Mouse (Mus musculus): Measurements from ENCODE around the gene Susd1.
A peak's percentile ranks its signal among the peaks of the same experiment; 100 is the strongest.

Gene Susd1

DNA sequence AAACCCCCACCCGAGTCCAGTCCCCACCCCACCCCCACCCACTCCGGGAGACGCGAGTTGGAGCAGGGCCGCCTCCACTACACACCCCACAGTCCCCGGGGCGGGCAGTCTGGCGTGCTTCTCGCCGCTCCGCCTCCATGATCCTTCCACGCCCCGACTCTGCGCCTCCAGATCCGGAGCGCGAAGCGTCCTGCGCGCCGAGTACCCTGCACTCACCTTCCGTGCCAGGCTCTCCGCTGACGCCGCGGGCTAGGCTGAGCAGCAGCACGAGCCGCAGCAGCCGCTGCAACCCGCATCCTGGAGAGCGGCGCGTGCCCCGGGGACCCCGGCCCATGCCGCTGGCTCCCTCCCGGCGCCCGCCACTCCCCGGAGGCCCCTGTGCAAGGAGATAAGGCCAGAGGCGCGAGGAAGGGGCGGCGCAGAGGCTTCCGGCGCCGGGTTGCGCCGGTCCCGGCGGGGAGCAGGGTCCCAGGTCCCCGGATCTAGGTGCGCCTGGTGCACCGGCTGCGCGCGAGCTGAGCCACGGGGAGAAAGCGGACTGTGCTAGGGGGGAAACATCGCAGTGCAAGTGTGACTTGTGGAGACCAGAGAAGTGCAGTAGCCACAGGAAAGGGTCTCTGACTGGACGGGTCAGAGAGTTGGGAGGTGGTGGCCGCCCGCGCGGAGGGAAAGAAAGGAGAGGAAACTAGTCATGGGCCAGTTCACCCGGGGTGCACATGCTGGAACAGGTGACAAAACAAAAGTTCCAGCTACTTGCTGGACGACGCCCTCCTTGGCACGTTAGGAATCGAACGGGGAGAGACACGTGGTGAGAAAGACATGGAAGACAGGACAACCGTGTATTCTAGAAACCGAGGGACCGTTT is at the start of gene Susd1:
Susd1 (minus strand) TSS at position 644 of the 865 bp plus-strand sequence.
- peak; percentile 85 for DNase-seq (ENCODE audit: low spot score)

DNA sequence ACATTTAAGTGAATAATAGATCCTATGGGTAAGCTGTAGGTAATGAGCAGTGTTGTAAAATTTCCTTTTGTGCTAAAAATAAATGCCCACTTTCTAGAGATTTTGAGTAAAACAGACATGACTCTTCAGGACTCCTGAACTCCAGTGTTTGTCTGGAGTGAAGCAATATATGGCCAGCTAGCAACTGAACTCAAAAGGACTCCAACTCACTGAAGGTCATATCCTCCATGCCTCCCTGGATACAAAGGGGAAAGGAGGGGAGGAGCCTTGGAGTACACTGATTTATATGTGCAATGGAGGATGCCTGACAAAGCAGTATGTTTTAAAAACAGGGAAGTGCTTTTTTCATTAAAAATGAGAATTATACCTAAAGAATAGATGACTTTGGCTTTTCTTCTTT is 32.9 kb upstream of the Susd1 start:
- no peak for DNase-seq (ENCODE audit: low spot score)

DNA sequence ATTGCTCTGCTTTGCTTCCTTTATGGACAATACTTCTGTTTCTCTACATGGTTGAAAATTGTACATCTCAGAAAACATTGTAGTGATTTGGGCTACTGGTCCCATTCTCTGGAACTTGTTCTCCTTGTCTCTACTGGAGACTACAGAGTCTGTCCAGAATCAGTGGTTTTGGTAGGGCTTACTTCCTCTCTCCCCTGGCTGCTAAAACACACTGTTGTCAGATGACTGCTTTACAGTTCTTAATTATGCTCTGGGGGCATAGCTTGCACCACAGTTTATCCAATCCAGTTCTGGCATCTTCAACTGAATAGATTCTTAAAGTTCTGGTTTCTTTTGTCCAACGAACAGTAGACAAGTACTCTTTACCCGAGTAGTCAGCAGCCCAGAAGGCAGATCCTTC is 27.0 kb upstream of the Susd1 start:
- no peak for DNase-seq (ENCODE audit: low spot score)

DNA sequence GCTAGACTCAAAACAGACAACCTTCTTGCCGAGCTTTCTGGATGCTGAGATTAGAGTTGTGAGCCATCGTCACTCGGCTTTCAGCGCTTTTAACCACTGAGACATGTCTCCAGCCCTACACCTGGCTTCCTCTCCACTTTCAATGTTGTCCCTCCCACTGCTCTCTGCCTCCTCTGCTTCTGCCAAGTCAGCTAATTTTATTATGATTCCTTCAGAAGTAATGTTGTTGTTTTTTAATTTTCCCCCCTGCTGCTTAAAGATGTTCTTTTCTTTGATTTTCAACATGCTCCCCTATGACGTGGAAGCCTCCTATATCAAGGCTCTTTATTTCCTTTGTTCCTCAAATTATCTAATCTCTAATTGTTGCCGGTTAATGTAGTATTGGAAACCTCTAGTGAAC is 26.2 kb upstream of the Susd1 start:
- no peak for DNase-seq (ENCODE audit: low spot score)

DNA sequence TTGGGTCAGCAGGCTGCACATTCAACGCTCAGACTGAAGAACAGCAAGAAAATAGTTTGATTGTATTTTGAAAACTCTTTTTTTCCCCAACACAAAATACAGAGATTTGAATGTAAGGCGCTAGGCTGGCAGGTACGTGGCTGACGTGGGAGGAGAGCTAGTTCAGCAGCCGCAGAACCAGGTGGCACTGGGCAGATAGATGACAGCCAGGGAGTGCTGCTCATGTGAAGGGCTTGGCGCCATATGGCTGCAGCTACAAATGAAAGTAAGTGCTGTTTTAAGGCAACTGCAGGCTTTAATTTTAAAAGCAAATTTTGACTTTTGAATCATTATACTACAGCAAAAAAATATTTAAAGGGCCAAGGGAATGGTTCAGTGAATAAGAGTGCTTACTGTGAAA is 24.1 kb upstream of the Susd1 start:
- DNase-seq (ENCODE audit: low spot score): no peak

DNA sequence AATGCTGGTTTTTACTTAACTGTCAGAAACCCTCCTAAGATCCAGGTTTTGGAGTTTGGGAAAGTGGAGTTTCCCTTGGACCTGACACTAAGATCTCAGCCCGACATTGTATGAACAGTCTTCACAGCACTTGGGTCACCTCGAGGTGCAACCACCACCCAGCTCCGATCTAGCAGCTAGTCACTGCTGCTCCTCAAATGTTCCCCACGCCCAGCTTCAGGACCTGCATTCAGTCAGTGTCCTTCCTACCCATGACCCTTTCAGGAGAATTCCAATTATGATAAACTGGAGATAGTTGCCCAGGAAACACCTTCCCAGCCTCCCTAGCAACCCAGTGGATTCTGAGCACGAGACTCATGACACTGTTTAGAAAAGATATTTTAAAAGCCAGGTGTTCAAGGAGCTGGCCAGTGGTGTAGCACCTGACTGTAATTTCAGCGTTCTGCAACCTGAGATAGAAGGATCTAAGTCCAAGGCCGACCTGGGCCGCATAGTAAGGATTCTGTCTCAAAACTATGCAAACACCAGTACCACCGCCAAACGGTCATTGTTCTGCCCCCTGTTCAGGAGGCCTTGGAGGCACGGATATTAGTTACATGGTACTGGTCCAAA is 22.8 kb upstream of the Susd1 start:
- peak; percentile 51 for DNase-seq (ENCODE audit: low spot score)

DNA sequence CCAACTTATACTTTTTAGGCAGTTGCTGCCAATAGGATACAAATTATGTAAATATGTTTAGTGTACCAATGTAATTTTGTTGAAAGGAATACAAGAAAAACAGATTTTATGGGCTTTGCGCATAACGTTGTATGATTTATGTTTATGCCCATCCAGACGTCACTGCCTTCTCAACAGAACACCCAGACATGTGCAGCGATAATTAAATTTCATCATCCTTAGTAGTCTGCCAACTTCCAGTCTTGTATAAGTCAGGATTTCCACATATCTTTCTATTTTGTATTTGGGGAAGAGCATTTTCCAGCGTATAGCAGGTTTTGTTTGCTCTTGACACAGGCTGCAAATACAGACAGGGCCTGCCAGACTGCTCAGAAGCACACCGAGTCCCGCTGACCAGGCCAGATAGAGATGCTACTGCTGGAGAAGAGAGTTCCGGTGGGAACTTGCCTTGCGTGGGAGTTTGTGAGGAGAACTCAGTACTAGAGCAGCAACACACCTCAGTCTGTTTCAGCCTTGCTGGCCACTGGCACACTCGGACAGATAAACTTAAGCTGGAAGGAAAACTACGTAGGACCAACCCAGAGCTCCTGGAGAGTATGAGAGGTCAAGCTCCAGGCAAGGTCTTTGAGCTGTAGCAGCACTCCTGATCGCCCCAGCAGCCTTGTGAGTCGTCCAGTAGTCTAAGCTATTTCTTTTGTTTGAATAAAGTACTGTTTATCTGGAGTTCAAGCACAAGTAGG is 21.0 kb upstream of the Susd1 start:
- DNase-seq (ENCODE audit: low spot score): peak; percentile 64

DNA sequence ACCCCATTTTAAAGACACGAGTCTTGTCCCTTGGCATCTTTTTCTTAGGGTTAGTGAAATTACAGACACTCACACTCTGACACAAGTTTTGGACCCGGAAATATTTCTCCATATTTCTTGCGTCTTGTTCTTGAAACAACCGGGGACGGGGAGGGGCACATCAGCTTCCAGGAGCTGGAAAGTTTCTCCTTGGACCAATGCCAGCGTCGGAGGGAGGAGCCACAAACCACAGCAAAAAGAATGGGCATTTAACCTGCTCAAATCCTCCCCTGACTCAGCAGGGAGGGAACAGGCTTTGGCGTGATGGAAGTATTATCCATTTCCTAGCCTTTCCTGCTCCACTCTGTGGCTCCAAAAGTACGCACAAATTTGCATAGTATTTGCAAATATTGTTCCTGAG is 19.5 kb upstream of the Susd1 start:
- no peak for DNase-seq (ENCODE audit: low spot score)

DNA sequence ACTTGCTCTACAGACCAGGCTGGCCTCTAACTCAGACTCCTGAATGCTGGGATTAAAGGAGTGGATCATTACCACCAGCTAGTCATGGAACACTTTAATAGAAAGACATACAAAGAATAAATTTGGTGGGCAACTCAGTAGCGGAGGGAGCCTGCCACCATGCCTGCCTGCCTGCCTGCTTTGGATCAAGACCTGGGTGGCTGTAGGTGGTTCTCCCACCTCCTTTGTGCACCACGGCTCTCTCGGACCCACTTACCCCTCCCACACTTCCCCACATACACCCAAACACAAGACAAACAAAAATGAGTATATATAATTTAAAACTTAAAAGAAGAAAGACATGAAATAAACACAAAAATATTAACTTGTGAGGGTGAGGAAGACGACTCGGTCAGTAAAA is 18.7 kb upstream of the Susd1 start:
- DNase-seq (ENCODE audit: low spot score): no peak

DNA sequence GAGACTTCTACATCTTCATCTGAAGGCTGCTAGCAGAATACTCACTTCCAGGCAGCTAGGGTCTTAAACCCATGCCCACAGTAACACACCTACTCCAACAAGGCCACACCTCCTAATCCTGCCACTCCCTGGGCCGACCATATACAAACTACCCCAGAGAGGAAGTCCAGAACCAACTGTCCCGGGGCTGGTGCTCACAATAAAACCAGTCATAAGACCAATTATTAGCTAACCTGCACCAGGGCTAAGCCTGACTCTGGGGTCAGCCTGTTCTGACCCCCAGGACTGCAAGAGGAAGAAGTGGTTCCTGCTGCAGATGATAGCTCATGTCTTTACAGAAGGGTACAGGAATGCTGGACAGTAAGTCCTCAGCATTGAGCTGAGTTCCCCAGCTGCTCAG is 17.0 kb upstream of the Susd1 start:
- DNase-seq (ENCODE audit: low spot score): peak; percentile 22

DNA sequence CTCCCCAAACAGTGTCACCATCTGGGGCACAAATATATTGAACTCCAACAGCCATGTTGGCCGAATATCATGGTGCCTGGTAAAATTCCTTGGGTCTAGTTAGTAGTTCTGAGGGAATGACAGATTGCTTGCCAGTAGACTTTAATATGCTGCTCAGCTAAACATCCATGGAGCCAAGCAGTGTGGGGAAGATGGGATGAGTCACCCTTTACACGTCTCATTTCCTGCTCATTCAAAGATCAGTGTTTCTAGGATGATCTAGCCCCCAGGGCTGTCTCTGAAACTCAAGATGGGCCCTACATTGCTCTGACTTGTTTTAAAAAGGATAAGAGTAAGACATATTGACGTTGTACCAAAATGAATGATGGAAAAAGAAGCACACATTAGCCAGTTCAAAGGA is 15.6 kb upstream of the Susd1 start:
- no peak for DNase-seq (ENCODE audit: low spot score)

DNA sequence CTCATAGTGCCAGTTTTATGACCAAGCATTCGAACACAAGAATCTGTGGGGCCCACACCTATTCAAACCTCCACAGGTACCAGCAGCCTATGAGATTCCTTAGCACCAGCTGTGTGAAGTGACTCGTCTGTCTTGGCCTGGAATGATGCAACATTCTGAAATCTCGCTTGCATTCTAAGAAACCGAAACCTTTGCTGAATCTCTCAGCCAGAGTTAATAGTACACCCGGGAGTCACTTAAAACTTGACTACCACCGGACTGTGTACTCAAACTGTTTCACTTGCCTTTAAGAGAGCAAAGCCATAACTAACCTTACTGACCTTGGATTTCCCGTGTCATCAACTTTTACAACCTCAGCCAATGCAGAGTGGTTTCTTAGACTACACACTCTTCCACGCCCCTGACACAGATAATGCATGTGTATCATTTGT is 14.1 kb upstream of the Susd1 start:
- peak; percentile 79 for DNase-seq (ENCODE audit: low spot score)

DNA sequence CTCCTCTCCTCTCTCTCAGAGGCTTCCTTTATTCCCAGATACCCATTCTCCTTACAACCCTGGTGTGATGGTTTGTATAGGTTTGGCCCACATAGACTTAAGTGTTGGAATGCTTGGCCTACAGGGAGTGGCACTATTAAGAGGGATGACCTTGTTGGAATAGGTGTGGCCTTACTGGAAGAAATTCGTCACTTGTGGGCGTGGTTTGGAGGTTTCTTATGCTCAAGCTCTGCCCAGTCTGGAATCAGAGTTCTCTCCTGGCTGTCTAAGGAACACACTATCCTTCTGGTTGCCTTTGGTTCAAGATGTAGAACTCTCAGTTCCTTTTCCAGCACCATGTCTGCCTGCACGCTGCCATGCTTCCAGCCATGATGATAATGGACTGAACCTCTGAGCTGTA is 12.5 kb upstream of the Susd1 start:
- DNase-seq (ENCODE audit: low spot score): no peak

DNA sequence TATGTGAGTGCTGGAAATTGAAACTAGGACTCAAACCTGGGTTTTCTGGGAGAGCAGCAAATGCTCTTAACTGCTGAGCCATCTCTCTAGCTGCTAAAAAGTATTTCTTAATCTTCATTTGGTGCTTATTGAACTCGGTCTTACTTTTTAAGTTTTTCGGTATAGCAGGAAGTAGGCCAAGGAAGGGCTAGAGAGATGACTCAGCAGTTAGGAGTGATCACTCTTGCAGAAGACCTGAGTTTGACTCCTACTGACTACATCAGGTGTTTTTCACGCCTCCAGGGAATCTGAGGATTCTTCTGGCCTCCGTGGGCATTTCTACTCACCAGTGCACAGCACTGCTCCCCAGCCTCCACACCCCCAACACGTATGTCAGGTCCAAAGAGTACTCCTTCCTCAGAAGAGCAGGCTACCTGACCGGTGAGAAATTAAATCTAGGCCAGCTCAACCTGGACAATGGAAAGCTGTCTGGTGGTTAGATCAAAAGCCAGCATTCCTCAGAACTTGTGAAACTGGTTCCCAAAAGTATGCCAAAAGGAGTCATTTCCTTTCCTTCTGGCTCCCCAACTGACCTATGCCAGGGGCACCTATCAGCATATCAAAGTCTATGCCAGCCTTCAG is 11.9 kb upstream of the Susd1 start:
- DNase-seq (ENCODE audit: low spot score): no peak

DNA sequence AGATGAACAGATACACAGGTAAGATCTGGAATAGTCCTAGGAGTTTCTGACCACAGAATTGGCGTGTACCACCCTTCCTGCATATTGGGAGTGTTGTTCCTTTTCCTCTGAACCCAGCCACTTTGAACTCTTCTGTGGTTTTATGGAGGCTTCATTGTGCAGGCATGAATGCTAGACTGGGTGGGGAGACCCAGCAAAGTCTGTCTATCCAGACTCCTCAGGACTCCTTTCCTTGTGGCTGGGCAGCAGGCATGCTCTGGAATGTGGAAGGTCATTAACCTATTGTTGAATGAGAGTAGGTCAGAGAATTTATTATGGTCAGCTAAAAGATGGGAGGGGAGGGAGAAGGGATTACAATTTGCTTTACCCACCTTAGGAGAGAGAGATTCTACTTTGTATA is 8.9 kb upstream of the Susd1 start:
- no peak for DNase-seq (ENCODE audit: low spot score)

DNA sequence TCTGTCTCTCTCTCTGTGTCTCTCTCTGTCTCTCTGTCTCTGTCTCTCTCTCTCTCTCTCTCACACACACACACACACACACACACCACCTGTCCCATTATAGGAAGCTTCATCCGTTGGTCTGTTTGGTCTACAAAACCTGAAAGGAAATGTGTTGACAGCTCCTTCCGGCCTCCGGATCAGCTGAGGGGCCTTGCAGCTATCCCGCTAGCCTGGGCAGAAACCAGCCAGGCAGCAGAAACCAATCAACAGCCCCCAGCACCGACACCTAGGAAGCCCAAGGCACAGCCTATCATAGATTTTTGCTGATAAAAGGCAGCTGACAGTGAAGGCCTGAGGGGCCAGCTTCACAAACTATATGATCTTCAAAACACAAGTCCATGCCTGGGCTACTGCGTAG is 7.1 kb upstream of the Susd1 start:
- no peak for DNase-seq (ENCODE audit: low spot score)

DNA sequence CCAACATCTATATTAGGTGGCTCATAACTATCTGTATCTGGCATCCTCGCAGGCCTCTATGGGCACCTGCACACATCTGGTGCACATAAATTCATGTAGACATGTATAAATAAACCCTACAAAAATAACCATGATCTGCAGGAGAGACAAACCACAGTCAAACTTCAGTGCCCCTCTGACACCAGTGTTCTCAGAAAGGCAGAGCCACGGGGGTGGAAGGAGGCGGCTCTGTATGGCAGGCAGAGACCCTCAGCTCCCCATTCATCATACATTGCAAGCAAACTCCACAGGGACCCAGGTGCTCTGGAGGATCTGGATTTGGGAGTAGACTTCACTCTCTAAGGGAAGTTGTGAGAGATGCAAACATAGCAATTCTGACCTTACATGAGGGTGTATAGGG is 6.6 kb upstream of the Susd1 start:
- DNase-seq (ENCODE audit: low spot score): no peak

DNA sequence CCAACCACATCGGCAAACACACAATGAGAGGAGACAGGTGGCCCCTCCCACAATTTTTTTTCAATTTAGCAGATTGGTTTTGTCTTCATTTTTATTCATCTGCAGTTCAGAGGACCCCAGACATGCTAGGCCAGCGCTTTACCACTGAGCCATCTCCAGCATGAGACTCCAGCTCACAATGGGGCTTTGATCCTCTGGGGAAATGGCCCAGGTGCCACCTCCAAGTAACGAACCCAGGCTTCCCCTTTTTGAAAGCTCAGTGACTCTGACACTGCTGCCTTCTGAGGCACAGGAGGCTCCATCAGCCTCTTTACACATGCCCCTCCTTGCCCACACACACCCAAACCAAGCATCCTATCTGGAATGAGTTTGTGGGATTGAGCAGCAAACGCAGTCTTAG is 5.7 kb upstream of the Susd1 start:
- no peak for DNase-seq (ENCODE audit: low spot score)

DNA sequence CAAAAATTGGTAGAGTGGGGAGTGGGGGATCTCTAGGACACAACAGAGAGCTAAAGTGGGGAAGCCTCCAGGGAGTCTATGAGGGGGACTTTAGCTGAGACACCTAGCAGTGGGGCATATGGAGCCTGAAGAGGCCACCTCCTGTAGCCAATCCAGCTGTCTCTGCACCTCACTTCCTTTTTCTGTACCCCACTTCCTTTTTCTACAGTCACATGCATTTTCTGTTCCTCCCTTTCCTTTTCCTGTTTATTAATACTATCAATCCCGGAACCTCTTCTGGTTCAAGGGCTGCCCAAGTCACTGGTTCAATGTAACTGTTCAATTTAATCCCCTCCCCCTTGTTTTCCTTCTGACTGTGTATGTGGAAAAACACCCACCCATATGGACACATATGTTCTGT is 2.8 kb upstream of the Susd1 start:
- no peak for DNase-seq (ENCODE audit: low spot score)

DNA sequence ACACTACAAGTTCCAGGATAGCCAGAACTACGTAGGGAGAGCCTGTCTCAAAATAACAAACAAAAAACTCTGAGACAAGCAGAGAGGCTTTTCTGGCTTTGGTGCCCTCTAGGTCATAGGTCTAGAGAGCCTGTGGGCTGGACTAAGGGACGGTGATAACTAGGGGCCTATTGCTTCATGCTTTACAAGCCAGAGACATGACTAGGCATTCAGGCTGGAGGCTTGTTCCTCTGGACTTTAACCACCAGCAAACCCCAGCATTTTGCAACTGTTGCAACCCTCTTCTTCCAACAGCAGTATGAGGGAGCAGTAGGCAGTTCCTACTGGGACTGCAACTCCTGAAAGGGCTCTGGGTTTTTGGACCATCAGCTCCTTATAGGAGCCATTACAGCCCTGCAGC is 1.5 kb upstream of the Susd1 start:
- peak; percentile 87 for DNase-seq (ENCODE audit: low spot score)

DNA sequence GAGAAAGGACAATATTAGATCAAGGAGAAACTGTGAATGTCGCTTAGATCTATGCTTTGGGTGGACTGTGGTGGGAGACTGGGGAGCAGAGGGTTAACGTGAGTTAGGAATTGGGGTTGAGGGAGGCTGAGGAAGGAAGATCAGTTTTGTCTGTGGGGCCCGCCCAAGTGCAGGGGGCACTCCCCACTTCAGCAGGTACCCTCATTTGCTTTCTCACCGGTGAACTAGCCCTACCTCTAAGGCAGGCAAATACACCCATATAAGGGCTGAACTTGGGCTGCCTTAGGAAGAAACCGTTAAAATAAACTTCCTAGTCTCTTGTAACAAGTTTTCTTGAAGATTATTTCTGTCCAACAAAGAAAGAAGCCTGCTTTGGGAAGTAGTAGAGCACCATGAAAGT is 608 bp upstream of the Susd1 start:
- no peak for DNase-seq (ENCODE audit: low spot score)

DNA sequence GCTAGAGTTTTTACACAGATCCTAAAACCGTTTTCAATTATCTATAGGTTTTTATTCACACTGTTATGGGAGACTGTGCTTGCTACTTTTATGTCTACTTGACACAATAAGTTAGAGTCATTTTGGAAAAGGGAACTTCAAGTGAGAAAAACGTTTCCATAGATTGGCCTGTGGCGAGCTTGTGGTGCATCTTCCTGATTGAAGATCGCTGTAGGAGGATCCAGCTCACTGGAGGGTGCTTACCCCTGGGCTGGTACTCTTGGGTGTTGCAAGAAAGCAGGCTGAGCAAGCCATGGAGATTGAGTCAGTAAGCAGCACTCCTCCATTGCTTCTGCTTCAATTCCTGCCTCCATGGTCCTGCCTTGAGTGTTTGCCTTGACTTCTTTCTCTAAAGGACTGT is 2.5 kb downstream of the Susd1 start:
- no peak for DNase-seq (ENCODE audit: low spot score)

DNA sequence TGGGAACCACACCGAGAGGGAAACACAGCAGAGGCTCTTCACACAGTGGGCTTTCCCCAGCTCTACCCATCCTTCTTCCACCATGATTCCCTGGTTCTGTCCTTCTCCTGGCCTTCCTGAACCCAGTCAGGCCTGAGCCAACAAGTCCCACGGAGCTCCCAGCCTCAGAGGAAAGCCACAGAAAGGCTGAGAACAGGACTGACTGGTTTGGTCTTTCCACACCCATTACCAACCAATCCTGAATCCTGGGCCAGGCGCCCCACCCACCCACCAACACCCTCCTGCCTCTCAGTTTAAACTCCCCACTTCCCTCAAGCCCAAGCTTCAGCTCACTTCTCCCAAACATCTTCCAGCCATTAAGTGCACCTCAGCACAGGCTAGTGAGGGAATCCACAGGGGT is 4.4 kb downstream of the Susd1 start:
- no peak for DNase-seq (ENCODE audit: low spot score)

All from yolk sac, embryonic 10.5 days (tissue).